Mouse (Mus musculus) myocyte (in vitro differentiated cells): ENCODE data around the gene Acox2.

Source experiments
- E2F4 ChIP-seq: IDR thresholded peaks from one replicate; pipeline ENCODE4 v1.6.1; 2011; ENCODE audit warnings: mild to moderate bottlenecking, control low read depth, moderate library complexity; ENCODE audit not compliant: insufficient read depth
- MAX ChIP-seq: IDR thresholded peaks from one replicate; pipeline ENCODE4 v1.6.1; 2011; ENCODE audit warnings: low read depth, mild to moderate bottlenecking, control low read depth
- POLR2A ChIP-seq: IDR thresholded peaks from one replicate; pipeline ENCODE4 v1.6.1; 2011; ENCODE audit warnings: low read depth, mild to moderate bottlenecking, control low read depth, moderate library complexity; ENCODE audit not compliant: insufficient read length
- POLR2AphosphoS2 ChIP-seq: IDR thresholded peaks from one replicate; pipeline ENCODE4 v1.6.1; 2011; ENCODE audit warnings: low read depth, control low read depth; ENCODE audit not compliant: insufficient read length
- TCF12 ChIP-seq: IDR thresholded peaks from one replicate; pipeline ENCODE4 v1.6.1; 2011; ENCODE audit warnings: mild to moderate bottlenecking, control low read depth; ENCODE audit not compliant: poor library complexity, insufficient read depth, severe bottlenecking
- TCF3 ChIP-seq: IDR thresholded peaks from one replicate; pipeline ENCODE4 v1.6.1; 2011; ENCODE audit warnings: low read depth, control low read depth; ENCODE audit not compliant: insufficient read length

DNA sequence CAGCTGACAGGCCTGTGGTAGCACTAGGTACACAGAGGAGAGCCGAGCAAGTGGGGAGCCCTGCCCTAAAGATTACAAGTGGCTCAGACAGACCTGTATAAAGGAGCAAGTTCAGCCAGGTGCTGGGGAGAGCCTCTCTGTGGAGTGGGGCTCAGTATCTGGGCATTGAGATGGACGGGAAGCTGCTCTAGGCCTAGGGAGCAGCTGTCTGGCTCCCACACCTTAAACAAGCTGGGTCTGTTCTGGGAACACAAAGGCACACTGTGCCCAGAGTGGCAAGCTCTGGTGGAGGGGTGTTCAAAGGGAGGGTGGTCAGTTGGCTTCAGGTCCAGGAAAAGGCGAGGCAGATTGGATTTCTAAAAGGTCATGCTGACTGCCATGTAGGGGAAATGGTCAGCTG is 45.9 kb upstream of the Acox2 start:
- TF ChIP-seq TCF3 (no peak), POLR2A (no peak), TCF12 (peak; percentile 4), MAX (no peak), E2F4 (no peak), POLR2AphosphoS2 (no peak)
